Mouse (Mus musculus): ENCODE results near the gene Atp5d.

DNA sequence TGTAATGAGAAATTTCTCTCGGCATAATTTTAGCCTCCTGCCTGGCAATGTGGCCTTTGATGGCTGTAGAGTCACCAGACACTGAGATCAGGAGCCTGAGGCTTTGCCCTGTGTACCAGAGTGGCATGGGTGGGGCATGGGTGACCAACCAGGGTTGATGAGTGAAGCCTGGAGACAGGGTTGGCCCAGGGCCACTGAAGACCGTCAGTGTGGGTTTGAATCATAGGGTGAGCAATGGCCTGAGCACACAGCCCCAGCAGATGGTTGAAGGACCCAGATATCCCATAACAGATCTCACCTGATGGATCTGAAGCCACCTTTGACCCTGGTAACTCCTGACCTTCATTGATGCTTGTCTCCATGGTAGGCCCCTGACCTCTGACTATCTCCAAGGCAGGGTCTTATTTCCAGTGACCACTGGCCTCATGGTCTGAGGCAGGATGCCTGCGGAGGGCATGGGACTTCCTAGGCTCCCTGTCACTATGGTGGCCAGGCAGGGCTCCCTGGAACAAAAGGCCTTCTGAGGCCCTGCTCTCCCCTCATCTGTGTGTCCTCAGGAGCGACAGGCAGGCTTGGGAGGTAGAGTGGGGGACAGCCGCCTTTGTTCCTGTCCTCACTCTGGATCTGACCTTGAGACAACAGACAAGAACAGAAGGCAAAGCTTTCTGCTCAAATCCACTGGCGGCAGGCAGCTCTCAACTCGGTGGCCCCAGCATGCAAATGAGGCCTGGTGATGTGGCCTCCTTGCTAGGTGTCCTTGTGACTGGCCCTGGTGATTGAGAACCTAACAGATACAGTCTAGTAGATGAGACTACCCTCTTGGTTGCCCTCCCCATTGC is 39.2 kb downstream of the Atp5d start:
- TF ChIP-seq POLR2A (IDR thresholded peaks at IDR 0.05; ENCODE audit: borderline replicate concordance, extremely low read depth, insufficient read depth, insufficient read length, poor library complexity, severe bottlenecking): no peak
- TF ChIP-seq CTCF (IDR thresholded peaks at IDR 0.05; ENCODE audit: borderline replicate concordance, extremely low read depth, insufficient read depth, insufficient read length): no peak

All from brain, embryonic 14.5 days (tissue).